Mouse (Mus musculus): Measurements from ENCODE around the gene Tfap2e.

- no peak for TF ChIP-seq GATA1 (IDR thresholded peaks at IDR 0.05; ENCODE audit: borderline replicate concordance, low read length)
- TF ChIP-seq FLI1 (IDR thresholded peaks at IDR 0.05; ENCODE audit: low read length): no peak
These were observed 39.1 kb upstream of the Tfap2e start for GRCm38 (mm10) chr4:126775182-126775581.
